Mouse (Mus musculus) thymus, postnatal 4 days (tissue): Measurements from ENCODE around the gene Olfr691.
"Not testable (repeated sequence)": the region's sequence is repeated elsewhere in the genome, so short reads cannot be mapped to it uniquely, and the experiment has no call there.

Source experiments
- DNase-seq: peaks from one replicate; pipeline ENCODE4 v3.0.0; 2021

Olfr691 gene

GRCm38 (mm10) chr7:105342170-105342569, at the start of gene Olfr691:
TSS of gene Olfr691 (minus strand) at chr7:105342270.
- no peak for DNase-seq

- DNase-seq = no peak
Measured at GRCm38 (mm10) chr7:105390236-105390635, 48.2 kb upstream of the Olfr691 start.

- DNase-seq = no peak
Measured at GRCm38 (mm10) chr7:105387696-105388095, 45.6 kb upstream of the Olfr691 start.

GRCm38 (mm10) chr7:105380329-105380728, 38.3 kb upstream of the Olfr691 start:
- DNase-seq = no peak

- no peak for DNase-seq
Measured at GRCm38 (mm10) chr7:105374866-105375265, 32.8 kb upstream of the Olfr691 start, which contains the start of gene Gm5901. TSS of gene Gm5901 (plus strand) at chr7:105375038.

GRCm38 (mm10) chr7:105373976-105374375, 31.9 kb upstream of the Olfr691 start:
- no peak for DNase-seq

- DNase-seq = no peak
Measured at GRCm38 (mm10) chr7:105373509-105373908, 31.4 kb upstream of the Olfr691 start.

GRCm38 (mm10) chr7:105372912-105373311, 30.8 kb upstream of the Olfr691 start:
- no peak for DNase-seq

- DNase-seq = no peak
Measured at GRCm38 (mm10) chr7:105368521-105368920, 26.5 kb upstream of the Olfr691 start.

- no peak for DNase-seq
Measured at GRCm38 (mm10) chr7:105367930-105368329, 25.9 kb upstream of the Olfr691 start, which contains the start of gene Olfr692. TSS of gene Olfr692 (plus strand) at chr7:105368230.

GRCm38 (mm10) chr7:105367268-105367667, 25.2 kb upstream of the Olfr691 start:
- DNase-seq = no peak

- no peak for DNase-seq
Measured at GRCm38 (mm10) chr7:105361713-105362112, 19.6 kb upstream of the Olfr691 start.

- DNase-seq = not testable (repeated sequence)
Measured at GRCm38 (mm10) chr7:105356487-105356886, 14.4 kb upstream of the Olfr691 start.

GRCm38 (mm10) chr7:105356064-105356463, 14.0 kb upstream of the Olfr691 start:
- not testable (repeated sequence) for DNase-seq

GRCm38 (mm10) chr7:105342752-105343151, 682 bp upstream of the Olfr691 start:
- DNase-seq = no peak

GRCm38 (mm10) chr7:105334004-105334403, 8.1 kb downstream of the Olfr691 start, which contains the start of gene Olfr690:
TSS of gene Olfr690 (minus strand) at chr7:105334104.
- DNase-seq = no peak

- DNase-seq = no peak
Measured at GRCm38 (mm10) chr7:105325302-105325701, 16.8 kb downstream of the Olfr691 start.

GRCm38 (mm10) chr7:105310865-105311264, 31.2 kb downstream of the Olfr691 start, which contains the start of gene Olfr689:
TSS of gene Olfr689 (plus strand) at chr7:105311165.
- DNase-seq = no peak

GRCm38 (mm10) chr7:105290051-105290450, 52.0 kb downstream of the Olfr691 start:
- DNase-seq = no peak

GRCm38 (mm10) chr7:105287795-105288194, 54.3 kb downstream of the Olfr691 start, which contains the start of gene Olfr688:
TSS of gene Olfr688 (plus strand) at chr7:105288095.
- no peak for DNase-seq
